Mouse (Mus musculus): ENCODE results near the gene Tapt1. TPM values are rescaled to one million over a fixed set of nuclear protein-coding genes. Genes with fewer than 3 reads are reported as not detected.

Tapt1 gene
- polyA plus RNA-seq, 1 experiment from 2014 or later: 26.9 TPM

DNA sequence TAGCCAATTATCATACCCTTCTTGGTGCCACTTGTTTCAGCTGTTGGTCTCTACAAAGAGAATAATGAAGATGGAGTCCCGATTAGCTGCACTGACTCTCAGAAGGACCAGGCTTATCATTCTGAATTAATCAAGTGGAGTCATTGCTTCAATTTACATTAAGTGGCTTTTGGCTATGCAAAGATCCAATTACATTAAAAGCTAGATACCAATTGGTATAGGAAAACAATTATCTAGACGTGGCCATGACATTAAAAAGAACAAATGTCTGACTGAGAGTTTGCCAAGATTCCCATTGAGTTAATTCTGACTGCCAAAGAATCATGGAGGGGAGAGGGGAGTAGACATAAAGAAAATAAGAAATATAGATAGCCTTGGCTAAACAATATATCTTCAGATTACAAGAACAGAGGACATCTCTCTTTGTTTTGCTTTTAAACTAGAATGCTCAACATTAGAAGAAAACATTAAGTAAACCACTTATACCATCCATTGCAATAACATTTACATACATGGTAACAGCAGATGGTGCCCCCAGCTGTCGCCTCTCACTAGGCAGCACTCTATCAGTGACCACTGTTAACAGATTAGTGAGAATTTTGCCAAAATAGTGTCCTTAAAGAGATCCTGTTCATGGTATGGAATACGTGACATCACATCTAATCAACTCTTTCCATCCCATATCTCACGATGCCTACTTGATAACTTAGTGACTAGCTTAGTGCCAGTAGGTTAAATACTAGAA is 24.0 kb upstream of the Tapt1 start:
- no peaks in the 10 kb centered on the region for H3K27me3 ChIP-seq
- no peak overlapping the region for H3K4me2 ChIP-seq
- no peak overlapping the region for H3K9ac ChIP-seq
- H3K9me3 ChIP-seq: no peaks in the 10 kb centered on the region
- no peak for ATAC-seq (ENCODE audit: low read depth)
- H3K4me3 ChIP-seq: no peak overlapping the region
- H3K27ac ChIP-seq (replicated peaks): no peak overlapping the region
- H3K36me3 ChIP-seq: no peaks in the 10 kb centered on the region
- WGBS: 67% methylated on average over 5 of the region's 5 CpGs
- no peaks in the 10 kb centered on the region for H3K4me1 ChIP-seq (replicated peaks)

GRCm38 (mm10) chr5:44249363-44249762 is 22.9 kb upstream of the Tapt1 start:
- no peak for ATAC-seq (ENCODE audit: low read depth)
- H3K4me1 ChIP-seq (replicated peaks): no peaks in the 10 kb centered on the region
- no peak overlapping the region for H3K4me2 ChIP-seq
- H3K9ac ChIP-seq: no peak overlapping the region
- H3K4me3 ChIP-seq: no peak overlapping the region
- no peak overlapping the region for H3K27ac ChIP-seq (replicated peaks)
- H3K36me3 ChIP-seq: no peaks in the 10 kb centered on the region
- 87% methylated on average over 6 of the region's 6 CpGs for WGBS
- no peaks in the 10 kb centered on the region for H3K27me3 ChIP-seq
- H3K9me3 ChIP-seq: no peaks in the 10 kb centered on the region

GRCm38 (mm10) chr5:44246493-44247217 is 20.2 kb upstream of the Tapt1 start:
- ATAC-seq (ENCODE audit: low read depth): no peak
- Histone ChIP-seq H3K9ac (no peak overlapping the region), H3K4me3 (no peak overlapping the region), H3K36me3 (no peaks in the 10 kb centered on the region), H3K27ac (replicated peaks) (no peak overlapping the region), H3K4me2 (peak overlapping the region; percentile 7; the same call in 1 of the 2 replicates), H3K27me3 (no peaks in the 10 kb centered on the region), H3K9me3 (no peaks in the 10 kb centered on the region), H3K4me1 (replicated peaks) (no peaks in the 10 kb centered on the region)
- WGBS: 23% methylated on average over 11 of the region's 11 CpGs

GRCm38 (mm10) chr5:44244894-44245423 is 18.5 kb upstream of the Tapt1 start:
- Histone ChIP-seq H3K4me3 (no peak overlapping the region), H3K27ac (replicated peaks) (no peak overlapping the region), H3K9me3 (no peaks in the 10 kb centered on the region), H3K9ac (no peak overlapping the region), H3K4me2 (no peak overlapping the region), H3K27me3 (no peaks in the 10 kb centered on the region), H3K4me1 (replicated peaks) (no peaks in the 10 kb centered on the region), H3K36me3 (no peaks in the 10 kb centered on the region)
- 75% methylated on average over 7 of the region's 7 CpGs for WGBS
- ATAC-seq (ENCODE audit: low read depth): no peak

DNA sequence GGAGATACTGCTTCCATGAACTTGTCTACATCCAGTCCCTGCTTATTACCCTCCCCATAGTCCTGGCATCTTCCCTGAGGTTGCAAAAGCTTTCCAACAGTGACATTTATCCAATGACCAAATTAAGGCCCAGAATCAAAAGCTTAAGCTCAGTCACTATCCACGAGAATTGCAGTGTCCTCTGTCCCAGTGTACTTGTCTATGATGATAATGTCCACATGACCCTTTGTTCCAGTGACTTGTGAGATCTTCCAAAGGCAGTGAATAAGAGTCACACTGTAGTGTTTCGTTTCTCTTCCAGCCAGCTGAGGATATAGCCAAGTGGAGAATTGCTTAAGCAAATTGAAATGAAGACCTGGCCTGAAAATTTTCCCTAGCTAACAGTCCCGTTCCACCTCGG is 16.4 kb upstream of the Tapt1 start:
- no peak overlapping the region for H3K4me3 ChIP-seq
- no peak for ATAC-seq (ENCODE audit: low read depth)
- 92% methylated on average over 4 of the region's 4 CpGs for WGBS
- H3K4me1 ChIP-seq (replicated peaks): no peaks in the 10 kb centered on the region
- no peak overlapping the region for H3K9ac ChIP-seq
- no peaks in the 10 kb centered on the region for H3K36me3 ChIP-seq
- H3K27me3 ChIP-seq: no peaks in the 10 kb centered on the region
- no peaks in the 10 kb centered on the region for H3K9me3 ChIP-seq
- H3K4me2 ChIP-seq: no peak overlapping the region
- no peak overlapping the region for H3K27ac ChIP-seq (replicated peaks)

DNA sequence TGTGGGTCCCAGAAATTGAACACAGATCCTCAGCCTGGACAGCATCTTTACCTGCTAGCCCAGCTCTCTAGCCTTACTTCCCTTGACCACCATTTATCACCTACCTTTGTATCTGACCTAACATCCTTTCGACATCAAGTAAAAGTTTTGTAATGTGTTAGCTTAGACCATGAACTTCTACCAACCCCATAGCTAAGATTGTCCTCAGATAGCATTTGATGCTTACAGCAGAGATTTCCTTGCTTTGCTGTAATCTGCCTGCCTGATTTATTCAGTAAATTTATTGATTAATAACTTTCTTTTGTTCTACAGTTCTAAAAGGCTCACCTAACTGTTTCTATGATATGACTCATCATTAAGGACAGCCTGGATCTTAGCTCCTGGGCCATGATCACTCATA is 15.3 kb upstream of the Tapt1 start:
- 95% methylated on average over 1 of the region's 1 CpGs for WGBS
- Histone ChIP-seq H3K4me1 (replicated peaks) (no peaks in the 10 kb centered on the region), H3K27me3 (no peaks in the 10 kb centered on the region), H3K9ac (no peak overlapping the region), H3K4me2 (no peak overlapping the region), H3K9me3 (no peaks in the 10 kb centered on the region), H3K27ac (replicated peaks) (no peak overlapping the region), H3K36me3 (no peaks in the 10 kb centered on the region), H3K4me3 (no peak overlapping the region)
- ATAC-seq (ENCODE audit: low read depth): no peak

GRCm38 (mm10) chr5:44239187-44240136 is 13.0 kb upstream of the Tapt1 start:
- Histone ChIP-seq H3K4me1 (replicated peaks) (no peaks in the 10 kb centered on the region), H3K27me3 (no peaks in the 10 kb centered on the region), H3K9ac (no peak overlapping the region), H3K9me3 (no peaks in the 10 kb centered on the region), H3K4me2 (no peak overlapping the region), H3K36me3 (0 out of 2 replicates have a peak, but pooled peaks cover 3% of the 10 kb centered on the region), H3K27ac (replicated peaks) (no peak overlapping the region), H3K4me3 (no peak overlapping the region)
- no peak for ATAC-seq (ENCODE audit: low read depth)
- 77% methylated on average over 7 of the region's 7 CpGs for WGBS

DNA sequence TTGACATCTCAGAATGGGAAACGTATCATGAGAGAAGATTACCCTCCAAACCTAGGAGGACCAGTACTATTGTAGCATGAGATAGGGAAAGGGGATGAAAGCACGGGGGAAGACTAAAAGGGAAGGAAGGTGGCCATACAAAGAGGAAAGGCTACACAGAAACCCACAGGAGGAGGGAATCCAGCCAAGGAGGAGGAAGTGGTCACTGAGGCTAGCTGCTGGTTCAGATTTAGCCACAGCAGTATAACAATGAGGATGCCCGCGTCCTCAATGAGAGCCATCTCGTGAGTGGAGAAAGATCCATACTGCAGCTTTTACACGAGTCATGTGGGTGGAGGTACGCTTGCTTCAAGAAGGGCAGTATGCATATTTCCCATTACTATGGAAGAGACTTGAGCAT is 11.8 kb upstream of the Tapt1 start:
- H3K4me1 ChIP-seq (replicated peaks): no peaks in the 10 kb centered on the region
- 0 out of 2 replicates have a peak, but pooled peaks cover 3% of the 10 kb centered on the region for H3K36me3 ChIP-seq
- H3K27me3 ChIP-seq: no peaks in the 10 kb centered on the region
- H3K4me2 ChIP-seq: no peak overlapping the region
- WGBS: 92% methylated on average over 7 of the region's 7 CpGs
- no peaks in the 10 kb centered on the region for H3K9me3 ChIP-seq
- ATAC-seq (ENCODE audit: low read depth): no peak
- no peak overlapping the region for H3K27ac ChIP-seq (replicated peaks)
- H3K9ac ChIP-seq: no peak overlapping the region
- H3K4me3 ChIP-seq: no peak overlapping the region

GRCm38 (mm10) chr5:44234606-44235005 is 8.2 kb upstream of the Tapt1 start:
- Histone ChIP-seq H3K27ac (replicated peaks) (no peak overlapping the region), H3K36me3 (0 out of 2 replicates have a peak, but pooled peaks cover 3% of the 10 kb centered on the region), H3K9me3 (no peaks in the 10 kb centered on the region), H3K4me2 (no peak overlapping the region), H3K4me3 (no peak overlapping the region), H3K9ac (no peak overlapping the region), H3K27me3 (no peaks in the 10 kb centered on the region), H3K4me1 (replicated peaks) (no peaks in the 10 kb centered on the region)
- no peak for ATAC-seq (ENCODE audit: low read depth)
- WGBS: 90% methylated on average over 7 of the region's 7 CpGs

- Histone ChIP-seq H3K4me2 (no peak overlapping the region), H3K27me3 (no peaks in the 10 kb centered on the region), H3K4me1 (replicated peaks) (peaks cover under 1% of the 10 kb centered on the region; the same call in 1 of the 2 replicates), H3K4me3 (no peak overlapping the region), H3K9ac (no peak overlapping the region), H3K9me3 (no peaks in the 10 kb centered on the region), H3K36me3 (0 out of 2 replicates have a peak, but pooled peaks cover 3% of the 10 kb centered on the region), H3K27ac (replicated peaks) (no peak overlapping the region)
- 91% methylated on average over 3 of the region's 3 CpGs for WGBS
- ATAC-seq (ENCODE audit: low read depth): no peak
These were observed 7.5 kb upstream of the Tapt1 start for GRCm38 (mm10) chr5:44233933-44234332.

GRCm38 (mm10) chr5:44228756-44229155 is 2.3 kb upstream of the Tapt1 start:
- no peak overlapping the region for H3K9ac ChIP-seq
- H3K9me3 ChIP-seq: no peaks in the 10 kb centered on the region
- peaks cover 32% of the 10 kb centered on the region for H3K4me1 ChIP-seq (replicated peaks)
- H3K36me3 ChIP-seq: no peaks in the 10 kb centered on the region
- no peak overlapping the region for H3K4me3 ChIP-seq
- no peak overlapping the region for H3K27ac ChIP-seq (replicated peaks)
- WGBS: 76% methylated on average over 4 of the region's 4 CpGs
- ATAC-seq (ENCODE audit: low read depth): no peak
- H3K27me3 ChIP-seq: no peaks in the 10 kb centered on the region
- no peak overlapping the region for H3K4me2 ChIP-seq

All from neural tube, embryonic 13.5 days (tissue).